In genomic region chr7:138547881-138548280, GRCm38 (mm10) we compare ENCODE assay signal across 10 mouse cellular contexts.
DNase-seq lines count a peak whose midpoint lies in the region; TF ChIP-seq lines count a peak whose summit lies in the region.
"Had no signal": no experiment of that assay in that cellular context is flagged by ENCODE, and none has a peak within 500 bp of the region (broad histone marks: within the 10 kb centered on the region; RNA-seq: fewer than 3 reads in every experiment).

No protein-coding gene starts in this region.

- no peak for TF ChIP-seq CTCF in brain, embryonic 14.5 days (IDR thresholded peaks at IDR 0.05; ENCODE audit: borderline replicate concordance, extremely low read depth, insufficient read depth, insufficient read length)

- intact Hi-C loops in heart, postnatal 14 days (cut with DNase I): no loop called here
- intact Hi-C loops in left cerebral cortex, postnatal 36 days (cut with DNase I): no loop called here

- no peak for TF ChIP-seq POLR2A in brain, embryonic 14.5 days (IDR thresholded peaks at IDR 0.05; ENCODE audit: borderline replicate concordance, extremely low read depth, insufficient read depth, insufficient read length, poor library complexity, severe bottlenecking)

- peak; percentile 72 for DNase-seq in heart, adult 11 months
- DNase-seq in heart, postnatal 14 days: no peak
- DNase-seq in brain, embryonic 14.5 days (ENCODE audit: low read depth): peak; percentile 46
- DNase-seq in layer of hippocampus, adult 8-10 months (ENCODE audit: low spot score in 2 of 2): peak; percentile 19 to 47
- peak; percentile 9 to 21 for DNase-seq in left cerebral cortex, postnatal 36 days (ENCODE audit: low spot score in 2 of 2)
- no peak for DNase-seq in retina, embryonic 14.5 days (ENCODE audit: low spot score)
- no peak for DNase-seq in lung, postnatal 10 days
- DNase-seq: adrenal gland, adult 8-10 months; lung, adult 18-20 months; thymus, postnatal 36 days had no signal

Comparison
In these comparisons a context has a peak if more than half of its experiments do, and no peak if none do; other contexts are left out.
1. DNase-seq: peak in heart, adult 11 months (single experiment), brain, embryonic 14.5 days (single experiment), layer of hippocampus, adult 8-10 months (2 of 2) and left cerebral cortex, postnatal 36 days (2 of 2); none in heart, postnatal 14 days (0 of 2), retina, embryonic 14.5 days (single experiment) and lung, postnatal 10 days (single experiment).